Mouse (Mus musculus): ENCODE data around the gene Gm13124. TPM values are rescaled to one million over a fixed set of nuclear protein-coding genes. Genes with fewer than 3 reads are reported as not detected.
"Not testable (repeated sequence)": the region's sequence is repeated elsewhere in the genome, so short reads cannot be mapped to it uniquely, and the experiment has no call there.

The Gm13124 gene
- not detected in 2 replicates for polyA plus RNA-seq (2015; fragmentation: Nextera tagmentation; extraction: Ambion mirVana)

GRCm38 (mm10) chr4:144565034-144565433 is at the start of gene Gm13124:
Gene Gm13124 (minus strand): TSS chr4:144565134.
- Histone ChIP-seq H3K36me3 (ENCODE audit: insufficient read depth, low read length) (no peaks in the 10 kb centered on the region), H3K4me1 (ENCODE audit: insufficient read depth, low read length) (no peaks in the 10 kb centered on the region), H3K27me3 (ENCODE audit: insufficient read depth, low read length) (no peaks in the 10 kb centered on the region), H3K9ac (replicated peaks; ENCODE audit: low read length) (no peak within 1 kb of the TSS), H3K4me3 (ENCODE audit: low read length) (no peak within 1 kb of the TSS), H3K4me2 (replicated peaks; ENCODE audit: low read depth, low read length) (no peak within 1 kb of the TSS), H3K27ac (ENCODE audit: low read length) (no peak within 1 kb of the TSS), H3K9me3 (ENCODE audit: low read length) (no peaks in the 10 kb centered on the region)
- ATAC-seq (ENCODE audit: low FRiP score, low TSS enrichment), result no peak
- WGBS, result 93% methylated on average over 1 of the region's 1 CpGs

- 77% methylated on average over 1 of the region's 1 CpGs for WGBS
- peaks cover 11% of the 10 kb centered on the region for H3K9me3 ChIP-seq (ENCODE audit: low read length)
- H3K4me3 ChIP-seq (ENCODE audit: low read length), result no peak overlapping the region
- no peak for ATAC-seq (ENCODE audit: low FRiP score, low TSS enrichment)
- H3K27ac ChIP-seq (ENCODE audit: low read length), result no peak overlapping the region
- no peaks in the 10 kb centered on the region for H3K4me1 ChIP-seq (ENCODE audit: insufficient read depth, low read length)
- no peak overlapping the region for H3K9ac ChIP-seq (replicated peaks; ENCODE audit: low read length)
- H3K27me3 ChIP-seq (ENCODE audit: insufficient read depth, low read length), result no peaks in the 10 kb centered on the region
- no peaks in the 10 kb centered on the region for H3K36me3 ChIP-seq (ENCODE audit: insufficient read depth, low read length)
- H3K4me2 ChIP-seq (replicated peaks; ENCODE audit: low read depth, low read length), result no peak overlapping the region
Observed at GRCm38 (mm10) chr4:144614586-144614985, 49.7 kb upstream of the Gm13124 start.

- Histone ChIP-seq H3K9ac (replicated peaks; ENCODE audit: low read length) (no peak within 1 kb of the TSS), H3K27me3 (ENCODE audit: insufficient read depth, low read length) (no peaks in the 10 kb centered on the region), H3K27ac (ENCODE audit: low read length) (no peak within 1 kb of the TSS), H3K4me3 (ENCODE audit: low read length) (no peak within 1 kb of the TSS), H3K9me3 (ENCODE audit: low read length) (peaks cover 10% of the 10 kb centered on the region), H3K4me2 (replicated peaks; ENCODE audit: low read depth, low read length) (no peak within 1 kb of the TSS), H3K4me1 (ENCODE audit: insufficient read depth, low read length) (no peaks in the 10 kb centered on the region), H3K36me3 (ENCODE audit: insufficient read depth, low read length) (no peaks in the 10 kb centered on the region)
- WGBS, result 71% methylated on average over 1 of the region's 1 CpGs
- ATAC-seq (ENCODE audit: low FRiP score, low TSS enrichment), result no peak
Observed at GRCm38 (mm10) chr4:144613407-144613806, 48.5 kb upstream of the Gm13124 start, which contains the start of gene Aadacl4. Gene Aadacl4 (plus strand): TSS chr4:144613707.

- H3K4me1 ChIP-seq (ENCODE audit: insufficient read depth, low read length), result no peaks in the 10 kb centered on the region
- H3K27ac ChIP-seq (ENCODE audit: low read length), result no peak overlapping the region
- peaks cover 10% of the 10 kb centered on the region; the same call in 1 of the 2 replicates for H3K9me3 ChIP-seq (ENCODE audit: low read length)
- no peaks in the 10 kb centered on the region for H3K36me3 ChIP-seq (ENCODE audit: insufficient read depth, low read length)
- H3K27me3 ChIP-seq (ENCODE audit: insufficient read depth, low read length), result no peaks in the 10 kb centered on the region
- H3K9ac ChIP-seq (replicated peaks; ENCODE audit: low read length), result no peak overlapping the region
- ATAC-seq (ENCODE audit: low FRiP score, low TSS enrichment), result no peak
- no peak overlapping the region for H3K4me3 ChIP-seq (ENCODE audit: low read length)
- no peak overlapping the region for H3K4me2 ChIP-seq (replicated peaks; ENCODE audit: low read depth, low read length)
Observed at GRCm38 (mm10) chr4:144592790-144593189, 27.9 kb upstream of the Gm13124 start.

- H3K27me3 ChIP-seq (ENCODE audit: insufficient read depth, low read length); H3K36me3 ChIP-seq (ENCODE audit: insufficient read depth, low read length); H3K27ac ChIP-seq (ENCODE audit: low read length); H3K4me2 ChIP-seq (replicated peaks; ENCODE audit: low read depth, low read length); H3K4me1 ChIP-seq (ENCODE audit: insufficient read depth, low read length); H3K4me3 ChIP-seq (ENCODE audit: low read length); H3K9me3 ChIP-seq (ENCODE audit: low read length); H3K9ac ChIP-seq (replicated peaks; ENCODE audit: low read length): not testable (repeated sequence)
- WGBS, result 87% methylated on average over 12 of the region's 16 CpGs
- ATAC-seq (ENCODE audit: low FRiP score, low TSS enrichment), result peak; percentile 74; the same call in 1 of the 2 replicates
Observed at GRCm38 (mm10) chr4:144586207-144586606, 21.3 kb upstream of the Gm13124 start.

DNA sequence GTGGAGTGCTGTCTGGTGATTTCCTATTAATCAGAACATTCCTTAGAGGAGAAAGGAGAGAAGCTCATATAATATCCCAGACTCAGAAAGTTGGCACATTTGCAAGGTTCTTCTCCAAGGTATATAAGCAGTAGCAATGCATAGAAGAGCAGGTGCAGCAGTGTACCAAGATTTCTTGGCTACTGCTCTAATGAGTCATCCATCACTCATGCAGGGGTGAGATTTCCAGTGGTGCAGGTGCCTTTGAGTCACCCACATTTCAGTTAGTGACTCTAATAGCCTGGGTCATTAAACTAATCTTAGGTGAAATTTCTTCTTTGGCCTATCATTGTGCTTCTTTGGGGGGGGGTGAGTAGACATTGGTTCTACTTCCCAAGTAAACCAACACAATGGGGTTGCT is 2.8 kb upstream of the Gm13124 start:
- Histone ChIP-seq H3K9me3 (ENCODE audit: low read length) (no peaks in the 10 kb centered on the region), H3K4me3 (ENCODE audit: low read length) (no peak overlapping the region), H3K27ac (ENCODE audit: low read length) (no peak overlapping the region), H3K4me2 (replicated peaks; ENCODE audit: low read depth, low read length) (no peak overlapping the region), H3K9ac (replicated peaks; ENCODE audit: low read length) (no peak overlapping the region), H3K36me3 (ENCODE audit: insufficient read depth, low read length) (no peaks in the 10 kb centered on the region), H3K27me3 (ENCODE audit: insufficient read depth, low read length) (no peaks in the 10 kb centered on the region), H3K4me1 (ENCODE audit: insufficient read depth, low read length) (no peaks in the 10 kb centered on the region)
- no peak for ATAC-seq (ENCODE audit: low FRiP score, low TSS enrichment)

DNA sequence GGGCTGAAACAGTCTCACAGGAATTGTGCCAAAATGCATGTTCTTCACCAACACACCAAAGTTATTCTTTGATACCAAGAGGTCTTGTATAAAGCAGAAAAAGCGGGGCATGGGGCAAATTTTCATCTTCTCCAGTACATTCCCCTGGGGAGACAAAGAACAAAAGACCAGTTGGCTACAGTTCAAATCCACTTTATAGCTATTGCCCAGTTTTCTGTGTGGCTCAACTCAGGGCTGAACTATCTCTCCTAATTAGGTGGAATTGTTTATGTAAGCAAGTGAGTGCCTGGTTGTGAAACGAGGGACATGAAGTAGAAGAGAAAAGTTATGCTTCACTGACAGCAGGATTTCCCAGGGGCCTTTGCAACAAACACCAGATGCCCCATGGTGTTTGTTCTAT is 3.7 kb downstream of the Gm13124 start:
- H3K4me3 ChIP-seq (ENCODE audit: low read length), result no peak overlapping the region
- no peak for ATAC-seq (ENCODE audit: low FRiP score, low TSS enrichment)
- H3K4me1 ChIP-seq (ENCODE audit: insufficient read depth, low read length), result no peaks in the 10 kb centered on the region
- H3K4me2 ChIP-seq (replicated peaks; ENCODE audit: low read depth, low read length), result no peak overlapping the region
- WGBS, result 54% methylated on average over 2 of the region's 2 CpGs
- no peaks in the 10 kb centered on the region for H3K27me3 ChIP-seq (ENCODE audit: insufficient read depth, low read length)
- H3K9me3 ChIP-seq (ENCODE audit: low read length), result no peaks in the 10 kb centered on the region
- no peak overlapping the region for H3K9ac ChIP-seq (replicated peaks; ENCODE audit: low read length)
- H3K36me3 ChIP-seq (ENCODE audit: insufficient read depth, low read length), result no peaks in the 10 kb centered on the region
- H3K27ac ChIP-seq (ENCODE audit: low read length), result no peak overlapping the region

- Histone ChIP-seq H3K4me3 (ENCODE audit: low read length) (no peak overlapping the region), H3K4me2 (replicated peaks; ENCODE audit: low read depth, low read length) (no peak overlapping the region), H3K36me3 (ENCODE audit: insufficient read depth, low read length) (no peaks in the 10 kb centered on the region), H3K9me3 (ENCODE audit: low read length) (no peaks in the 10 kb centered on the region), H3K4me1 (ENCODE audit: insufficient read depth, low read length) (no peaks in the 10 kb centered on the region), H3K9ac (replicated peaks; ENCODE audit: low read length) (no peak overlapping the region), H3K27ac (ENCODE audit: low read length) (no peak overlapping the region), H3K27me3 (ENCODE audit: insufficient read depth, low read length) (no peaks in the 10 kb centered on the region)
- no peak for ATAC-seq (ENCODE audit: low FRiP score, low TSS enrichment)
Observed at GRCm38 (mm10) chr4:144559792-144560191, 5.1 kb downstream of the Gm13124 start.

- Histone ChIP-seq H3K9ac (replicated peaks; ENCODE audit: low read length) (no peak overlapping the region), H3K27me3 (ENCODE audit: insufficient read depth, low read length) (no peaks in the 10 kb centered on the region), H3K27ac (ENCODE audit: low read length) (no peak overlapping the region), H3K4me1 (ENCODE audit: insufficient read depth, low read length) (no peaks in the 10 kb centered on the region), H3K4me2 (replicated peaks; ENCODE audit: low read depth, low read length) (no peak overlapping the region), H3K36me3 (ENCODE audit: insufficient read depth, low read length) (no peaks in the 10 kb centered on the region), H3K9me3 (ENCODE audit: low read length) (0 out of 2 replicates have a peak, but pooled peaks cover 5% of the 10 kb centered on the region), H3K4me3 (ENCODE audit: low read length) (no peak overlapping the region)
- no peak for ATAC-seq (ENCODE audit: low FRiP score, low TSS enrichment)
Observed at GRCm38 (mm10) chr4:144551156-144551555, 13.8 kb downstream of the Gm13124 start.

- not testable (repeated sequence) for H3K4me3 ChIP-seq (ENCODE audit: low read length); ATAC-seq (ENCODE audit: low FRiP score, low TSS enrichment); H3K27ac ChIP-seq (ENCODE audit: low read length); H3K36me3 ChIP-seq (ENCODE audit: insufficient read depth, low read length); H3K27me3 ChIP-seq (ENCODE audit: insufficient read depth, low read length); H3K9ac ChIP-seq (replicated peaks; ENCODE audit: low read length); H3K4me1 ChIP-seq (ENCODE audit: insufficient read depth, low read length); H3K4me2 ChIP-seq (replicated peaks; ENCODE audit: low read depth, low read length); H3K9me3 ChIP-seq (ENCODE audit: low read length)
- WGBS, result 94% methylated on average over 13 of the region's 13 CpGs
Observed at GRCm38 (mm10) chr4:144545339-144545738, 19.6 kb downstream of the Gm13124 start.

DNA sequence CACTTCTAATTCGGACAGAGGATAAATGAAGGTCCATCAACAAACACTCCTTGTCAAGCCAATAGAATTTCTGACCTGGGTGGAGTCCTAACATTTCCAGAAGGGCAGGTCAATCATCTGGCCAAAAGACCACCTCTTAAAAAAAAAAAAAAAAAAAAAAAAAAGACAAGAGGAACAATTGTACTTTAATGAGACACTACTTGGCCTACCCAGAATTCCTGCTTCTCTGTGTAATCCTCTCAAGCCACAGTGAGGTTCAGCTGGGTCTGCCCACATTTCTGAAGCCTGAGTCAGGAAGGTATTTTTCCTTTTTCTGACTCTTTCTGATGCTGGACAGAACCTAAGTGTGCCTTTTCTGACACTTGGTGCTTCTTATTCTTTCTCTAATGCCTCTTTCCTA is 20.2 kb downstream of the Gm13124 start:
- WGBS, result 76% methylated on average over 1 of the region's 1 CpGs
- no peak overlapping the region for H3K9ac ChIP-seq (replicated peaks; ENCODE audit: low read length)

More for the DNA sequence above, 20.2 kb downstream of the Gm13124 start:
- Histone ChIP-seq H3K4me3 (ENCODE audit: low read length) (no peak overlapping the region), H3K4me1 (ENCODE audit: insufficient read depth, low read length) (no peaks in the 10 kb centered on the region), H3K36me3 (ENCODE audit: insufficient read depth, low read length) (no peaks in the 10 kb centered on the region), H3K4me2 (replicated peaks; ENCODE audit: low read depth, low read length) (no peak overlapping the region), H3K27me3 (ENCODE audit: insufficient read depth, low read length) (no peaks in the 10 kb centered on the region), H3K27ac (ENCODE audit: low read length) (no peak overlapping the region), H3K9me3 (ENCODE audit: low read length) (peaks cover 5% of the 10 kb centered on the region; the same call in 1 of the 2 replicates)
- ATAC-seq (ENCODE audit: low FRiP score, low TSS enrichment), result no peak
